Comparison of ENCODE assay signal across 18 mouse cellular contexts in the genomic region with DNA sequence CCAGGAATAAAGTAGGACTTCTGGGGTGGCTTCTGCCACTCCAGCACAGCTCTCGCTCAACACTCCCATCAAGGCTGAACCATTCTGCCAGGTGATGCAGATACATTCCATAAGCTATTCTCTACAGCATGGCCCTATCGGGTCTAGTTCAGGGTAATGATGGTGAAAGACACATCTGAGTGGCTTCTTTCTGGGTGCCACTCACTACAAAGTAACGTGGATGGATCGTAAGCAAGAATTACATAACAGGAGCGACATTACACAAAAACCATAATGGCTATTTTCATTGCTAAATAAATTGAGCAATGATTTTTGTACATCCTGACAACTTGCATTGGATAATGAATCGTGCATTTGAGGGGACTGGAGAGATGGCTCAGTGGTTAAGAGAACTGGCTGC. TPM values are rescaled to one million over a fixed set of nuclear protein-coding genes. Genes with fewer than 3 reads are reported as not detected.
"Had no signal": no experiment of that assay in that cellular context is flagged by ENCODE, and none has a peak within 500 bp of the region (broad histone marks: within the 10 kb centered on the region; RNA-seq: fewer than 3 reads in every experiment).

No protein-coding gene starts in this region.

- H3K4me3 ChIP-seq: lung, embryonic 15.5 days; megakaryocyte, embryonic 14.5 days; midbrain, embryonic 13.5 days; midbrain, embryonic 15.5 days; neural tube, embryonic 12.5 days; stomach, embryonic 15.5 days had no signal

- H3K9ac ChIP-seq: lung, embryonic 15.5 days; midbrain, embryonic 13.5 days; midbrain, embryonic 15.5 days; neural tube, embryonic 12.5 days; stomach, embryonic 15.5 days had no signal

- H3K9me3 ChIP-seq: lung, embryonic 15.5 days; midbrain, embryonic 15.5 days; neural tube, embryonic 12.5 days; stomach, embryonic 15.5 days had no signal

- H3K4me2 ChIP-seq: lung, embryonic 15.5 days; midbrain, embryonic 11.5 days; midbrain, embryonic 13.5 days; midbrain, embryonic 15.5 days; neural tube, embryonic 12.5 days; stomach, embryonic 15.5 days had no signal

- H3K36me3 ChIP-seq: lung, embryonic 15.5 days; midbrain, embryonic 13.5 days; midbrain, embryonic 15.5 days; neural tube, embryonic 12.5 days; stomach, embryonic 15.5 days had no signal

- DNase-seq: lung, adult 2 months; lung, postnatal 14 days; lung, postnatal 36 days; right cerebral cortex, postnatal 14 days; thymus, adult 2 months; thymus, postnatal 25 days; thymus, postnatal 4 days had no signal

- H3K27me3 ChIP-seq: lung, embryonic 15.5 days; midbrain, embryonic 13.5 days; midbrain, embryonic 15.5 days; neural tube, embryonic 12.5 days; stomach, embryonic 15.5 days had no signal

- ATAC-seq: lung, postnatal 0 days; midbrain, embryonic 13.5 days; midbrain, embryonic 15.5 days had no signal

- H3K4me1 ChIP-seq: midbrain, embryonic 13.5 days; midbrain, embryonic 15.5 days; neural tube, embryonic 12.5 days; stomach, embryonic 15.5 days had no signal

- H3K27ac ChIP-seq: lung, embryonic 15.5 days; macrophage; midbrain, embryonic 13.5 days; midbrain, embryonic 15.5 days; neural tube, embryonic 12.5 days; stomach, embryonic 15.5 days; stomach, postnatal 0 days had no signal

RNA-seq across cellular contexts. Expression of a gene that starts 13.2 kb away (rescaled TPM):
- total RNA-seq: midbrain, postnatal 0 days had no signal
